Mouse (Mus musculus) skeletal muscle tissue, adult 2 months (tissue): ENCODE measurements around the gene Dzip1.

ENCODE experiments used
- DNase-seq: peaks from one replicate; pipeline ENCODE4 v3.0.0-alpha.2; 2012; ENCODE audit warnings: low read depth, low spot score

Gene Dzip1

GRCm38 (mm10) chr14:118924673-118925615, at the start of gene Dzip1:
TSS of gene Dzip1 (minus strand) at chr14:118925460.
- DNase-seq = peak; percentile 65

GRCm38 (mm10) chr14:118972268-118972667, 47.0 kb upstream of the Dzip1 start:
- DNase-seq = no peak

GRCm38 (mm10) chr14:118967646-118968045, 42.4 kb upstream of the Dzip1 start:
- DNase-seq = no peak

GRCm38 (mm10) chr14:118965356-118966000, 40.2 kb upstream of the Dzip1 start:
- DNase-seq = no peak

GRCm38 (mm10) chr14:118958010-118958409, 32.8 kb upstream of the Dzip1 start:
- DNase-seq = no peak

GRCm38 (mm10) chr14:118951912-118952583, 26.8 kb upstream of the Dzip1 start:
- no peak for DNase-seq

GRCm38 (mm10) chr14:118948841-118949240, 23.6 kb upstream of the Dzip1 start:
- no peak for DNase-seq

- DNase-seq = no peak
Measured at GRCm38 (mm10) chr14:118944702-118945101, 19.4 kb upstream of the Dzip1 start.

GRCm38 (mm10) chr14:118942076-118942475, 16.8 kb upstream of the Dzip1 start:
- DNase-seq = no peak

GRCm38 (mm10) chr14:118940796-118941495, 15.7 kb upstream of the Dzip1 start:
- no peak for DNase-seq

- DNase-seq = peak; percentile 42
Measured at GRCm38 (mm10) chr14:118938551-118938950, 13.3 kb upstream of the Dzip1 start.

GRCm38 (mm10) chr14:118937533-118938492, 12.6 kb upstream of the Dzip1 start, which contains the start of gene Dnajc3:
TSS of gene Dnajc3 (plus strand) at chr14:118937976.
- peak; percentile 99 for DNase-seq

- no peak for DNase-seq
Measured at GRCm38 (mm10) chr14:118936952-118937351, 11.7 kb upstream of the Dzip1 start.

- no peak for DNase-seq
Measured at GRCm38 (mm10) chr14:118936236-118936635, 11.0 kb upstream of the Dzip1 start.

- no peak for DNase-seq
Measured at GRCm38 (mm10) chr14:118934686-118935085, 9.4 kb upstream of the Dzip1 start.

GRCm38 (mm10) chr14:118932956-118933355, 7.7 kb upstream of the Dzip1 start:
- DNase-seq = no peak

- DNase-seq = no peak
Measured at GRCm38 (mm10) chr14:118931181-118931580, 5.9 kb upstream of the Dzip1 start.

GRCm38 (mm10) chr14:118930777-118931176, 5.5 kb upstream of the Dzip1 start:
- no peak for DNase-seq

GRCm38 (mm10) chr14:118929779-118930178, 4.5 kb upstream of the Dzip1 start:
- DNase-seq = no peak

- no peak for DNase-seq
Measured at GRCm38 (mm10) chr14:118928565-118928964, 3.3 kb upstream of the Dzip1 start.
